Mouse (Mus musculus) spleen, adult 12 weeks (tissue): Measurements from ENCODE around the gene Tifa.

Experiments
- DNase-seq: peaks from one replicate; pipeline ENCODE4 v3.0.0; 2022; ENCODE audit warnings: low spot score

The Tifa gene

DNA sequence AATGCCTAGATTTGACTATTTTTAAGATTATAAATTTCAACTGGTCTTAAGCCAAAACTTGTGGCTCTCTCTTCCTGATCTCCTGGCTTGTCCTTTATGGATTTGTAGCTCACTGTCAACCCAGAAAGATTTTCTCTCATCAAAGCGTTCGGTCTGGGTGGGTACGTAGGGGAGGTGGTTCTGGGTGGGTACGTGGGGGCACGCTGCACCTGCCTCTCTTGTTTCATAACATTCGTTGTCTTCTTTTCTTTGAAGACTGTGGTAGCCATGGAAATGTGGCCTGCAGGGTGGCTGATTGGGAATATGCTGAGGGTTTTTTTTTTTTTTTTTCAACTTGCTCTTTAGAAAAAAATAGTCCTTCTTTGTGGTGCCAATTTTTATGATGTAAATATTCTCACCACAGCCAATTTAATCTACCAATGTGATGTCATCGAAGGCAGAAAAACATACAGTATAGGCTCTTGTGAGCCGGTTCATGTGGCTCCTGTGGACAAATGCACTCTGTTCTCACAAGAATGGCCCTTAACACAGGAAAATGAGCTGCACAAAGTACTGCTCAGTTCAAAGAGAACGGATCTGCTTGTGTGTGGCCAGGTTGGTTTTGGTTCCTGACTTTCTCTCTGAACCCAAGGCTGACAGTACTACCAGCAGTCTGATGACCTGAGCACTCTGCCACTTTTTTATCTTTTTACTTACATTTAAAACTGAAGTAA, 78.6 kb downstream of the Tifa start:
- DNase-seq = no peak

DNA sequence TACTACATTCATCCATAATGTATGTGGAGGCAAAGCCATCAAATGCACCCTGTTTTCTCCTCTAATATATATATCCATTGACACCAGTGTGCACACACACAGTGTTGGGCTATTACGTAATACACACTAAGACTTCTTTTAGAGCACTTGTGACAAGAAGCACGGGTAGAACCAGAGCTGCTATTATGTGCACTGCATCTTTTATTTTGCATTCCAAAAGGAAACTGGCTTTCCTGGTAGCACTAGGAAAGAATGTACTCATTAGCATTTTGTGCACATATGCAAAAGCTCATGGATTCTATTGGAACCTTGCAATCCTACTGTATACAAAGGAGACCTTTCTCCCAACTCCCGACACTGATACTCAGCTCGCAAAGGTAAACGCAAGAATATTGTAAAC, 79.3 kb downstream of the Tifa start:
- no peak for DNase-seq

DNA sequence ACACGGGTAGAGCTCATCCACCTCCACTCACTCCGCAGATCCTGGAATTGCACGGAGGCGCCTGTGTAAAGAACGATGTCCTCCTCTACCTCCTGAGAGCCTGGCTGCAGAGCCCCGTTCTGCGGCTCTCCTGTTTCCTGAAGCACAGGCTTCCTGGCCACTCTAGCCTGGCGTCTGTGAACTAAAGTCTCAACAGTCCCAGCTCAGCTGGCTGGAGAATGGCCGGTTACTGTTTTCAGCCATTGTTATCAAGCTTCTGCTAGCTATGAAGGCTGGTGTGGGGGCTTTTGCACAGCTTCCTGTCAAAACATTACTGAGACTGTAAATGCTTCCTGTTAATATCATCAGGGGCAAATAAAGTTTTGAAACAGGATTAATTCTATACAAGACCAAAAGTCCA, 82.0 kb downstream of the Tifa start:
- no peak for DNase-seq

DNA sequence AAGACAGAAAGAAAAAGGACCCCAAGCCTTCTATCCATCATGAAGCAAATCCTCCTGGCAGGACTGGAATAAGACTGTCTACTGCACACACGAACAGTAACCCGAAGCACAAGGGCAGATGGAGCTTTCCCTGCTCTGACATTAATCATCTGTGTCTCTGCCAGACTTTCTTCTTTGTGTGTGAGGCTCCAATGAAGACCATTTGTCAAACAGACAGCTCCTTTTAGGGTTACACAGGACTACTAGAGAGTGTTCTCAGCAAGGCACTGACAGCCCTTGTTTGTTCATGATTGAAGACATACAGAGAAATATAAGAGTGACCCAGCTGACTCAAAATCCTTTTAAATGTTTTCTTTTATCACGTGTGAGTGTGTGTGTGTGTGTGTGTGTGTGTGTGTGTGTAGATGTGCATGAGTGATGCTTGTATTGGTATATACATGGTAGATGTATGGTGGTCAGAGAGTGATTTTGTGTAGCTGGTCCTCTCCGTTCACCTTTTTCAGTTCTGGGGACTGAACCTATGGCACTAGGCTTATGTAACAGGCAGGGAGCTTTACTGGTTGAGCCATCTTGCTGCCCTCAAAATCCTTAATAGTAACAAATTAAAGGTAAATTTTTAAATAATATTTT, 84.8 kb downstream of the Tifa start:
- no peak for DNase-seq

DNA sequence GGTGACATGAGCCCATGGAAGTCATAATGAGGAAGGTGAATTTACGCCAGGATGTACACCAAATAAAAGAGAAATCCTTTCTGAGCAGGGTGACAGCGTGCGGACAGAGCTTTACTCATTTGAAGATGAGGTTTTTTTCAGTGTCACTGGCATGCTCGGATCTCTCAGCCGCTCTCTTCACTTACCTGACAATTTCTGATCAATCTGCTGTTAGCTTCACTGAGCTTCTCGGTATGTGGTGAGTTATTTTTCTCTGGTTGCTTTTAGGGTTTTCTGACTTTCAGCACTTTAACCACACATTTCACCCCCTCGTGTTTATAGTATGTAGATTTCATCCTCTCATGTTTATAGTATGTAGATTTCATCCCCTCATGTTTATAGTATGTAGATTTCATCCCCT, 85.5 kb downstream of the Tifa start:
- no peak for DNase-seq

DNA sequence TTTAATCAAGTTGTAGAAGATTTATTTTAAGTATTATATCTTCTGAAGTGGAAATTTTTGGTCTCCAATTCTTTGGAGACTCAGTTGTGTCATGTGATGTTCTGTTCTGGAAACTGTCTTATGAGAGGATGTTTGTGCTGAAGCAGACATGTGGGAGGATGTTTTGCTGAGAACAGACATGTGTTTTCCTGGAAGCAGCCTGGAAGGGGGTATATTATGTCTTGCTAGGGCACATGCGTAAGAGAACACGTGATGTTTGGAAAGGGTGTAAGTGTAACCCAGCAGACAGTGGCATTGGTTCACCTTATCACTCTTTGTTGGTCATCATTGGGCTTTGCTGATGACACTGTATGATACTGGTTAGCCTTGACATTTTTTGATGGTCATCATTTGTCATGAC, 85.9 kb downstream of the Tifa start:
- no peak for DNase-seq

DNA sequence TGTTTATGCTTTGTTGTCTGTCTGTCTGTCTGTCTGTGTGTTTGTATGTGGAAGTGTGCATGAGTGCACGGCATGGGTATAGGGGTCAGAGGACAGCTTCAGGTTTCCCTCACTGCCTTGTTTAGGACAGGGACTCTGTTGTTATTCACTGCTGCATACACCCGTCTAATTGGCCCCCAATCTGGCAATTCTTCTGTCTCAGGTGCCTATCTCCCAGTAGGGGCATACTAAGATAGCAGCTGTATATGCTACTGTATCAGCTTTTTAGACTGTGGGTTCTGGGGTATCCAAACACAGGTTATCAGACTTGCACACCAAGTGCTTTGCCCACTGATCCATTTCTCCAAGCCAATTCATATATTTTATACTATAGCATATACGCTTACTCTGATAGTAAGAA, 90.4 kb downstream of the Tifa start:
- no peak for DNase-seq

DNA sequence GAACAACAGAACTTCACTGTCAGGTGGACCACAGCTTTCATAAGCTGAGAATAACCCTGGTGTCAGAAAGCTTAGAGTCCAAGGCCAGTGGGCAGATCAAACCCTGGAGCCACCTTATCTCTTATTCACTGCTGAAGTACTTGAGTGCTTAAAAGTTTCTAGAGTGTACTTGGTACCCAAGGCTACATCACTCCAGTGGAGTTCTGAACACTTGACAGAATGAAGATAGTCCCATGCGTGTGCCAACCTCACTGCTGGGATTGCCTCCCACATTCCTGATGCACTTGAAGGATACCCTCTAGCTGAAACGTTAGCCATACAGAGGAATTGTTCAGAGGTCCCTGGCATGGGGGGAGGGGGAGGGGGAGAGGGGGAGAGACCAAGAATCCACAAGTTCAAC, 92.1 kb downstream of the Tifa start:
- no peak for DNase-seq
